Mouse (Mus musculus) inflammation-experienced regulatory T-cells, adult 16 weeks (primary cell): ENCODE results near the gene Ripor2. TPM values are rescaled to one million over a fixed set of nuclear protein-coding genes. Genes with fewer than 3 reads are reported as not detected.

Experiments used
- polyA plus RNA-seq: library from polyadenylated mRNA; unstranded; fragments of 100-300 nt; shearing (Covaris generic); gene quantifications from one replicate; pipeline ENCODE4 v1.2.1, GENCODE M21; 2017

The Ripor2 gene
- 329 TPM for polyA plus RNA-seq

GRCm38 (mm10) chr13:24581833-24582232 is at the start of gene Ripor2:
Ripor2 (plus strand) TSS chr13:24582189.

GRCm38 (mm10) chr13:24741028-24741427 is 159.0 kb downstream of the Ripor2 start, which contains the start of gene Armh2:
Armh2 (plus strand) TSS chr13:24741232.

GRCm38 (mm10) chr13:24761403-24762227 is 179.6 kb downstream of the Ripor2 start, which contains the start of gene Gmnn:
Gmnn (minus strand) TSS chr13:24761923.

Other genes with a start within 250 kb of the Ripor2 start
- not detected for gene Armh2, start 159.0 kb downstream of the Ripor2 start, polyA plus RNA-seq
- gene Gmnn, start 179.7 kb downstream of the Ripor2 start, polyA plus RNA-seq = 30.6 TPM
- 14.0 TPM for gene BC005537, start 219.5 kb downstream of the Ripor2 start, polyA plus RNA-seq
- 85.2 TPM for gene Acot13, start 249.4 kb downstream of the Ripor2 start, polyA plus RNA-seq
- 49.1 TPM for gene Tdp2, start 249.5 kb downstream of the Ripor2 start, polyA plus RNA-seq